Mouse (Mus musculus) forebrain, embryonic 15.5 days (tissue): ENCODE measurements around the gene Zfp853. TPM values are rescaled to one million over a fixed set of nuclear protein-coding genes. Genes with fewer than 3 reads are reported as not detected.

Experiments used
- polyA plus RNA-seq: library from polyadenylated mRNA; unstranded; fragments of >200 nt; fragmentation: Nextera tagmentation; extraction: Ambion mirVana; gene quantifications from 2 replicates; pipeline ENCODE4 v1.2.1, GENCODE M21; 2015

Zfp853 gene
- polyA plus RNA-seq, 1 experiment from 2014 or later = not detected

Other genes with a start within 250 kb of the Zfp853 start
- gene Rnf216, start 180.6 kb downstream of the Zfp853 start, polyA plus RNA-seq = 36.2 and 37.3 TPM in 2 replicates
- gene Olfr718-ps1, start 146.0 kb downstream of the Zfp853 start, polyA plus RNA-seq = not detected in 2 replicates
- gene Rbak, start 112.8 kb downstream of the Zfp853 start, polyA plus RNA-seq = 16.2 and 17.5 TPM in 2 replicates
- gene Spdye4b, start 112.6 kb downstream of the Zfp853 start, polyA plus RNA-seq = not detected in 2 replicates
- not detected in 2 replicates for gene Spdye4a, start 66.7 kb downstream of the Zfp853 start, polyA plus RNA-seq
- gene Zfp12, start 58.5 kb downstream of the Zfp853 start, polyA plus RNA-seq = 27.1 and 28.8 TPM in 2 replicates
- gene Zfp316, start 23.6 kb downstream of the Zfp853 start, polyA plus RNA-seq = 12.7 and 13.6 TPM in 2 replicates
- 47.9 and 50.4 TPM in 2 replicates for gene E130309D02Rik, start 21.7 kb upstream of the Zfp853 start, polyA plus RNA-seq
- 73.5 and 75.0 TPM in 2 replicates for gene Zdhhc4, start 35.6 kb upstream of the Zfp853 start, polyA plus RNA-seq
- gene Grid2ip, start 63.7 kb upstream of the Zfp853 start, polyA plus RNA-seq = 0.42 and 0.88 TPM in 2 replicates
- gene Kdelr2, start 110.2 kb upstream of the Zfp853 start, polyA plus RNA-seq = 117 and 128 TPM in 2 replicates
- gene Daglb, start 171.0 kb upstream of the Zfp853 start, polyA plus RNA-seq = 16.2 and 16.5 TPM in 2 replicates
- gene Rac1, start 234.4 kb upstream of the Zfp853 start, polyA plus RNA-seq = 396 and 402 TPM in 2 replicates